Mouse (Mus musculus) neural tube, embryonic 15.5 days (tissue): ENCODE data around the gene Gk. TPM values are rescaled to one million over a fixed set of nuclear protein-coding genes. Genes with fewer than 3 reads are reported as not detected.

Experiments used
- ATAC-seq: fragments of 200-750 bp; cut with Nextera tagmentation; 2 replicates; pipeline ENCODE4 v1.8.0; 2017; ENCODE audit warnings: mild to moderate bottlenecking, moderate TSS enrichment, moderate library complexity; ENCODE audit not compliant: low FRiP score
- H3K27ac ChIP-seq: fragments of 300-500 bp; sonication (generic); replicated peaks from 2 replicates; pipeline ENCODE4 v1.5.1; 2015; ENCODE audit warnings: mild to moderate bottlenecking, inconsistent platforms
- H3K27me3 ChIP-seq: fragments of 300-500 bp; sonication (generic); replicated peaks from 2 replicates; pipeline ENCODE4 v1.6.1; 2015; ENCODE audit warnings: inconsistent platforms
- H3K36me3 ChIP-seq: fragments of 300-500 bp; sonication (generic); 2 replicates; pipeline ENCODE4 v1.6.1; 2015; ENCODE audit warnings: inconsistent platforms
- H3K4me1 ChIP-seq: fragments of 300-500 bp; sonication (generic); 2 replicates; pipeline ENCODE4 v1.6.1; 2015; ENCODE audit warnings: inconsistent platforms
- H3K4me2 ChIP-seq: fragments of 300-500 bp; sonication (generic); 2 replicates; pipeline ENCODE4 v1.6.1; 2015; ENCODE audit warnings: inconsistent platforms, mild to moderate bottlenecking, moderate library complexity
- H3K4me3 ChIP-seq: fragments of 300-500 bp; sonication (generic); replicated peaks from 2 replicates; pipeline ENCODE4 v1.5.1; 2015; ENCODE audit warnings: mild to moderate bottlenecking, inconsistent platforms
- H3K9ac ChIP-seq: fragments of 300-500 bp; sonication (generic); replicated peaks from 2 replicates; pipeline ENCODE4 v1.6.1; 2015; ENCODE audit warnings: mild to moderate bottlenecking, inconsistent platforms
- H3K9me3 ChIP-seq: fragments of 300-500 bp; sonication (generic); replicated peaks from 2 replicates; pipeline ENCODE4 v1.6.1; 2016; ENCODE audit warnings: inconsistent platforms
- WGBS: fragments of 180-500 bp; shearing (Covaris S2); methylation state at CpG from one replicate; pipeline ENCODE4 v1.1.7; 2015; ENCODE audit warnings: mixed read lengths; 5-methylcytosine and 5-hydroxymethylcytosine counted together
- polyA plus RNA-seq: library from polyadenylated mRNA; unstranded; fragments of >200 nt; fragmentation: Nextera tagmentation; extraction: Ambion mirVana; gene quantifications from 2 replicates; pipeline ENCODE4 v1.2.1, GENCODE M21; 2015

Gene Gk
- polyA plus RNA-seq, 1 experiment from 2014 or later = 10.6 TPM

- H3K27me3 ChIP-seq = no peaks in the 10 kb centered on the region
- WGBS = 91% methylated on average over 5 of the region's 5 CpGs
- no peak overlapping the region for H3K9ac ChIP-seq
- ATAC-seq = no peak
- no peaks in the 10 kb centered on the region for H3K4me1 ChIP-seq
- no peak overlapping the region for H3K4me3 ChIP-seq
- no peaks in the 10 kb centered on the region for H3K9me3 ChIP-seq
- H3K4me2 ChIP-seq = no peak overlapping the region
- no peaks in the 10 kb centered on the region for H3K36me3 ChIP-seq
- H3K27ac ChIP-seq = no peak overlapping the region
These were observed 43.4 kb downstream of the Gk start for GRCm38 (mm10) chrX:85733228-85733627.

GRCm38 (mm10) chrX:85731133-85731938 is 45.3 kb downstream of the Gk start:
- Histone ChIP-seq H3K4me1 (no peaks in the 10 kb centered on the region), H3K4me3 (no peak overlapping the region), H3K27ac (no peak overlapping the region), H3K9me3 (no peaks in the 10 kb centered on the region), H3K36me3 (no peaks in the 10 kb centered on the region), H3K4me2 (no peak overlapping the region), H3K9ac (no peak overlapping the region), H3K27me3 (no peaks in the 10 kb centered on the region)
- no peak for ATAC-seq
- 90% methylated on average over 9 of the region's 9 CpGs for WGBS

DNA sequence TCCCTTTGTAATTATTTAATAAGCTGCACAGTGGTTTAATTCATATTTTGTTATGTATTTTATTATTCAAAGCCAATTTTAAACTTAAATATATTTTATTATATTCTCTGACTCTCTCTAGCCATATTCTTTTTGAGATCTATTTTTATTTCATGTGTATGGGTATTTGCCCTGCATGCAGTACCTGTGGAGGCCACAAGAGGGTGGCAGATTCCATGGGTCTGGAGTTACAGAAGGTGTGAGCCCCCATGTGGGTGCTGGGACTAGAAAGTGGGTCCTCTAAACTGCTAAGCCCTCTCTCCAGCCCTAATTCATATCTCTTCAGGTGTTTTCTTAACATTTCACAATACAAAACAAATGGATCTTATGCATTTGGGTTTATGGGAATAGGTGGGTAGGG is 55.4 kb downstream of the Gk start:
- no peaks in the 10 kb centered on the region for H3K27me3 ChIP-seq
- no peak for ATAC-seq
- no peak overlapping the region for H3K4me2 ChIP-seq
- H3K4me1 ChIP-seq = no peaks in the 10 kb centered on the region
- no peaks in the 10 kb centered on the region for H3K9me3 ChIP-seq
- H3K4me3 ChIP-seq = no peak overlapping the region
- no peak overlapping the region for H3K27ac ChIP-seq
- no peaks in the 10 kb centered on the region for H3K36me3 ChIP-seq
- no peak overlapping the region for H3K9ac ChIP-seq

GRCm38 (mm10) chrX:85710399-85710798 is 66.2 kb downstream of the Gk start:
- Histone ChIP-seq H3K36me3 (no peaks in the 10 kb centered on the region), H3K4me3 (no peak overlapping the region), H3K9ac (no peak overlapping the region), H3K27me3 (no peaks in the 10 kb centered on the region), H3K4me2 (no peak overlapping the region), H3K4me1 (no peaks in the 10 kb centered on the region), H3K9me3 (no peaks in the 10 kb centered on the region), H3K27ac (no peak overlapping the region)
- 86% methylated on average over 3 of the region's 3 CpGs for WGBS
- ATAC-seq = no peak

- H3K27me3 ChIP-seq = no peaks in the 10 kb centered on the region
- ATAC-seq = no peak
- no peak overlapping the region for H3K4me3 ChIP-seq
- H3K36me3 ChIP-seq = no peaks in the 10 kb centered on the region
- no peaks in the 10 kb centered on the region for H3K4me1 ChIP-seq
- 96% methylated on average over 3 of the region's 3 CpGs for WGBS
- no peaks in the 10 kb centered on the region for H3K9me3 ChIP-seq
- no peak overlapping the region for H3K27ac ChIP-seq
- H3K4me2 ChIP-seq = no peak overlapping the region
- no peak overlapping the region for H3K9ac ChIP-seq
These were observed 70.9 kb downstream of the Gk start for GRCm38 (mm10) chrX:85705715-85706114.

DNA sequence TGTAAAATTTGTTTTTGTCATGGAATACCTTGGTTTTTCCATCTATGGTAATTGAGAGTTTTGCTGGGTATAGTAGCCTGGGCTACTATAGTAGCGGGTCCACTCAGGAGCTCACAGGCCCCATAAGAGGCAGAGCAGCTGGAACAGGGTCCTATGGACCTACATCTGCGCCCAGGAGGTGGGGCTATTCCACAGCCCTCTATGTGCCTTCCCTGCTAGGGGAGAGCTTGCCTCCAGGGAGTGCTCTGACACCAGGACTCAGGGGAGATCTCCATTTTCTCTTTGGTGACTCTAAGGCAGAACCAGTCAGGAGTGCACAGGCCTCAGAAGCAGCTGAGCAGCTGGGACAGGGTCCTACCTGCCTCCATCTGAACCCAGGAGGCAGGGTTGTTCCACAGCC is 92.9 kb downstream of the Gk start:
- Histone ChIP-seq H3K27me3 (no peaks in the 10 kb centered on the region), H3K4me3 (no peak overlapping the region), H3K9me3 (no peaks in the 10 kb centered on the region), H3K9ac (no peak overlapping the region), H3K36me3 (no peaks in the 10 kb centered on the region), H3K4me2 (no peak overlapping the region), H3K27ac (no peak overlapping the region), H3K4me1 (no peaks in the 10 kb centered on the region)
- ATAC-seq = no peak
- WGBS = 68% methylated on average over 2 of the region's 2 CpGs

DNA sequence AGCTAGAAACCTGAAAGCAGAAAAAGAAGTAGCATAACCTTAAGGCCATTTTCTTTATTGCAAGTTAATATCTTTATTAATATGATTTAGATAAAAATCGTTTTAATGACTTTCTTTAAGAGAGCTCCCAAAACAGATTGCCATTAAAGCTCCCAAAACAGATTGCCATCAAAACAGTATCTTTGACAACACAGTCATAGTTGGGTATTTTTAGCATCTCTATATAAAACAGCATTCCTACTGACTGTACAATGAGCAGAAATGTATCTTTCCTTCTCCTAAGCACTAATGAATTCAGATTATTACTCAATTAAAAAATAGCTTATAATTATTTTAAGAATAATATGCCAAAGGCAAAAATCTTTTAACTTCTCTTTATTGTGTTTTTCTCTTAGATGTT is 94.5 kb downstream of the Gk start:
- H3K27ac ChIP-seq = no peak overlapping the region
- 53% methylated on average over 1 of the region's 1 CpGs for WGBS
- H3K9me3 ChIP-seq = no peaks in the 10 kb centered on the region
- H3K4me3 ChIP-seq = no peak overlapping the region
- no peaks in the 10 kb centered on the region for H3K36me3 ChIP-seq
- H3K9ac ChIP-seq = no peak overlapping the region
- no peaks in the 10 kb centered on the region for H3K27me3 ChIP-seq
- H3K4me1 ChIP-seq = no peaks in the 10 kb centered on the region
- ATAC-seq = no peak
- H3K4me2 ChIP-seq = no peak overlapping the region

DNA sequence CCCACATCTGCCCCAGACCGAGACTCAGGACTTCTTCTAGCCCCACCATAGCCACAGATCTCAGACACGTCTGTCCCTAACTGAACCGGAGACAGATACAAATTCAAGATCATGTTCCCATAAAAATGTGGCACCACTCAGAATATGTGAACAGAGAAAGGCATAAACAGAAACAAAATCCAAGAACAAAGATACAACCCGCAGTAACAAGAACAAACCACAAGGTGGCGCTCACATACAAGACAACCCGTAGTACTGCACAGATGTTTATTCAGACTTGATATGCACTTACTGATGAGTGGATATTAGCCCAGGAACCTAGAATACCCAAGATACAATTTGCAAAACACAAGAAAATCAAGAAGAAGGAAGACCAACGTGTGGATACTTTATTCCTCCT is 99.8 kb downstream of the Gk start:
- Histone ChIP-seq H3K4me2 (no peak overlapping the region), H3K27me3 (no peaks in the 10 kb centered on the region), H3K4me3 (no peak overlapping the region), H3K4me1 (no peaks in the 10 kb centered on the region), H3K9me3 (no peaks in the 10 kb centered on the region), H3K27ac (no peak overlapping the region), H3K9ac (no peak overlapping the region), H3K36me3 (no peaks in the 10 kb centered on the region)
- no peak for ATAC-seq
- WGBS = 20% methylated on average over 7 of the region's 7 CpGs

Other genes with a start within 250 kb of the Gk start
- gene Tab3, start 202.8 kb downstream of the Gk start, polyA plus RNA-seq = 5.0 and 5.7 TPM in 2 replicates
- 0.04 and 0.60 TPM in 2 replicates for gene 5430427O19Rik, start 93.5 kb upstream of the Gk start, polyA plus RNA-seq